Mouse (Mus musculus) c-Kit-negative CD71-positive TER-119-positive erythroid progenitor cells, embryonic 14.5 days (primary cell): ENCODE data around the gene Myo3b.

ENCODE experiments used
- DNase-seq: peaks from one replicate; pipeline ENCODE4 v3.0.0-alpha.2; 2013; ENCODE audit warnings: low read depth, low spot score

Myo3b gene

GRCm38 (mm10) chr2:70444141-70444540 is 405.2 kb downstream of the Myo3b start:
- DNase-seq, result no peak

GRCm38 (mm10) chr2:70456205-70456604 is 417.3 kb downstream of the Myo3b start:
- no peak for DNase-seq

GRCm38 (mm10) chr2:70463606-70464005 is 424.7 kb downstream of the Myo3b start:
- DNase-seq, result no peak

- no peak for DNase-seq
These were observed 432.2 kb downstream of the Myo3b start for GRCm38 (mm10) chr2:70471136-70471535.

GRCm38 (mm10) chr2:70471861-70472620 is 433.1 kb downstream of the Myo3b start:
- DNase-seq, result no peak
